Mouse (Mus musculus) erythroblast, embryonic 14.5 days (primary cell): ENCODE measurements around the gene Trem1.

Experiments used
- GATA1 ChIP-seq: IDR thresholded peaks from 2 replicates; pipeline ENCODE4 v1.6.1; 2012; ENCODE audit warnings: low read length, inconsistent platforms, mixed read lengths
- TAL1 ChIP-seq: IDR thresholded peaks from 3 replicates; pipeline ENCODE4 v1.6.1; 2012; ENCODE audit warnings: low read length, inconsistent platforms, mixed read lengths

DNA sequence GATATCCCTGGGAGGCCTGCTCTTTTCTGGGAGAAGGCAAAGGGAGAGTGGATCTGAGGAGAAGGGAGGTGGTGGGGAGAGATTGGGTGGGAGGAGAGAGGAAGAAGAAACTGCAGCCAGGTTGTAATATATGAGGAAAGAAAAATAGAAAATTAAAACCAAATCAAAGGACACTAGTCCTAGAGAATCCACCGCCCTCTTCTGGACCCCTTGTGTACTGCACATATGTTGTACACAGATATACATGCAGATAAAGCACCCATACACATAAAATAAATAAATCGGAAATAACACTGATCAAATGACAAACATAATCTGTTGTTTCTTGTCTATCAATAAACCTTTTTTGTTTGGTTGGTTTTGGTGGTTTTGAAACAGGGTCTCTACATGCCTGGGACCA, 54.7 kb downstream of the Trem1 start:
- TF ChIP-seq GATA1 (no peak), TAL1 (no peak)
